Mouse (Mus musculus) urinary bladder, adult 18-20 months (tissue): Measurements from ENCODE around the gene Lgmn.

Experiments used
- DNase-seq, 2 experiments: peaks; one replicate each; pipeline ENCODE4 v3.0.0; 2022; ENCODE audit warnings: low spot score in 2 of 2, mixed read lengths in 2 of 2

Gene Lgmn

GRCm38 (mm10) chr12:102434107-102434506 is 5.5 kb downstream of the Lgmn start:
- no peak for DNase-seq

DNA sequence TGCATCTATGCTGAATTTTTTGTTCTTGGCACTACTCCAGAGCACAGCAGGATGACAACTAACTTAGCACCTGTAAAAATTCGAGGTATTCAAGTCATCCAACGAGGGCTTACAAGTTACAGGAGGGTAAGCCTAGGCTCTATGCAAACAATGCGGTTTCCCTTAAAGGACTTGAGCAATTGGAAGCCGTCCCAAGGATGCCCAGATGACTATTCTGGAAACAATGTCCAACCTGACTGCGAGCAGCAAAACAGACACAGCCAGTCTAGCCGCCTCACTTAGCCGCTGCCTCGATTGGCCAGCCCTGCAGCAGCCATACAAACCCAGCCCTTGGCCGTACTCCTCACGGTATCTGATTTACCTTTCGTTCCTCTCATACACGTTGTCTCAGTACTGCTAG is 7.4 kb downstream of the Lgmn start:
- DNase-seq: no peak

GRCm38 (mm10) chr12:102430228-102430627 is 9.4 kb downstream of the Lgmn start:
- DNase-seq: no peak

- DNase-seq: no peak
These were observed 10.0 kb downstream of the Lgmn start for GRCm38 (mm10) chr12:102429656-102430055.

DNA sequence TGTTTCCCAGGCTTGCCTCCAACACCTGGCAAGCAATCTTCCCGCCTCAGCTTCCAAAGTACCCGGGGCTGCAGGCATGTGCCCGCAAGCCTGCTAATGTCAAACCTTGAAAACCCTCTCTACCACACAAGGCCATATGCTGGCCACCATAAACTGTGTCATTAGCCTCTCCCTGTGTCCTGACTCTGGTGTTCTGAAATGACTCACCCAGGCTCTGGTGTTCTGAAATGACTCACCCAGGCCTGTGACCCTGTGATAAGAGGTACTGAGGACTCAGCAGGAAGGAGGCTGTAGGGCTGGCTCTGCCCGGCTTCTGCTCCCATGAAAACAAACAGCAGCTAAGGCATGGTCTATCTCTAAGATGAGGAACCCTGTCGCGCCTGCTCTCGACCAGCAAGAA is 13.3 kb downstream of the Lgmn start:
- DNase-seq: no peak

- DNase-seq: no peak
These were observed 14.5 kb downstream of the Lgmn start for GRCm38 (mm10) chr12:102425048-102425578.

GRCm38 (mm10) chr12:102424456-102424855 is 15.2 kb downstream of the Lgmn start:
- no peak for DNase-seq

DNA sequence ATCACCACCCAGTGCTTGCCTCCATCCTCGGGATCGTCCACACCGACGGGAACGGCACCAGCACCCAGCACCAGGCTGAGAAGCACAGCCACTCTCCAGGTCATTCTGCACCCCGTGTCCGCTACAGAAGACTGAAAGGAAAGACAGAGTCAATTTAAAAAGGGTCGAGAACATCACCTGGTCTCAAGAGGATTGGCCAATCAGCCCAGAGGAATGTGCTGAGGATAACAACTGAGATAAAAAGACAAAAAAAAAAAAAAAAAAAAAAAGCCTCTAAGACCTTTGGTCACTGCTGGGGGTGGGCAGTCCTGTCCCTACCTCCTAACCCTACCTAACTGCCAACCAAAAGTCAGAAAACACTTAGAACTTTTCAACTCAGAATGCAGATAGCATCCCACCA is 16.0 kb downstream of the Lgmn start:
- DNase-seq: no peak

GRCm38 (mm10) chr12:102422623-102423320 is 16.8 kb downstream of the Lgmn start:
- DNase-seq: no peak

DNA sequence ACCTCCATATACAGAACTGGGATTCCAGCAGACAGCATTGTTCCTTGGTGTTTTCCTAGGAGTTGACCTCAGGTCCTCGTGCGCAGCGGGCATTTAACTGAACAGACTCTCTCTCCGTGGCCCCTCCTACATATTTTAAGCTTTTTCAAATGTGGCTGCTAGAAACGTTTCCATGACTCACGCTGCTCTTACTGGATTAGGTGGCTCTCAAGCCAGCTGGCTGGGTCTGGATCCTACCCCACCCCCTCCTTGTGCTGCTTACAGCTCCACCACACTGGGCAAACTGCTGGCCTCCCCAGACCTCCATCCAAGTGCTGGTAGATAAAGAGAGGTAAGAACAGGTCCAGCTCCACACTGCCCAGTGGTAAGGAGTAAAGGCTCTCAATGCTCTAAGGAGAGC is 17.5 kb downstream of the Lgmn start:
- peak in 1 of 2 experiments; percentile 60 for DNase-seq

- no peak for DNase-seq
These were observed 19.3 kb downstream of the Lgmn start for GRCm38 (mm10) chr12:102420168-102420890.

- no peak for DNase-seq
These were observed 20.1 kb downstream of the Lgmn start for GRCm38 (mm10) chr12:102419544-102419943.

GRCm38 (mm10) chr12:102417701-102418100 is 21.9 kb downstream of the Lgmn start:
- no peak for DNase-seq

DNA sequence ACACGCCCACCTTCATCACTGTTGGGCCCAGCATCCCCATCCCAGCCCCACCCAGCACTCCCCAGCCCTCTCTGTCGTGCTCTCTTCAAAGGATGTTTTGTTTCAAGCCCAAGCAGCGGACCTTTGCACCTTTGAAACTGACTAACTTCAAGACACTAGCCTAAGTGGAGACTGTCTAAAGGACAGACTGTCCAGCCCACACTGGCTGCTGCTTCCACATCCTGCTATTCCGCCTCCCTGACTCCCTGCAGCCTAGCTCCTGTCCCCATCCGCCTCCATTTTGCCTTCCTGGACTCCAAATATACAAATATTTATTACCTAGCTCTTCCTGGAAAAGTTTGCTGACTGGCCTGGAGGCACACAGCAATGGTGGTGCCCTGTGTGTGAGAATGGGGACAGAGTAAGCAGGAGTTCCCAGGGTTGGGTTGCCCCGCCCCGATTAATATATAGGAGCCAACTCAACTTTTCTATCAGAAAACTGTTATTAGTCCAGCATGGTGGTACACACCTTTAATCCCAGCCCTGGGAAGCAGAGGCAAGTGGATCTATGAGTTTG is 22.6 kb downstream of the Lgmn start:
- DNase-seq: no peak

GRCm38 (mm10) chr12:102416391-102416837 is 23.2 kb downstream of the Lgmn start:
- DNase-seq: no peak

GRCm38 (mm10) chr12:102414686-102415085 is 24.9 kb downstream of the Lgmn start:
- no peak for DNase-seq

GRCm38 (mm10) chr12:102413171-102413570 is 26.4 kb downstream of the Lgmn start:
- no peak for DNase-seq

DNA sequence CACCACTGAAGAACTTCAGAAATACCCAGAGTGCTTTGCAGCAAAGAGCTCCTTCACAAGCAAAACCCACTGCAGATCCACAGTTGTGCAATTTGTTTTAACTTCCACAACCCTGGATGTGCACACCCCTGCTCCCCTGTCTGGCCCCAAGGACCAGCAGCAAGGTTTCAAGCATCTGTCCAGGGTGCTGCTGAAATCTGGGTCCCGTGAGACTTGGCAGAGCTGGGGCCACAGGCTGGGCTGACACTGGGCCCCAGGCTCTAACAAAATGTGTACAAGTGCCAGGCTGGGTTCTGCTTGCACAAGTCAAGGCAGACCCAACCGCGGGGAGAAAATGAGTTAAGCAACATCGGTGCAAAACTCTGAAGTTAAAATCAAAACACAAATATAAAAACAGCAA is 41.0 kb downstream of the Lgmn start:
- no peak for DNase-seq

GRCm38 (mm10) chr12:102395998-102396991 is 43.3 kb downstream of the Lgmn start:
- no peak for DNase-seq

GRCm38 (mm10) chr12:102395537-102395936 is 44.1 kb downstream of the Lgmn start:
- no peak for DNase-seq

- DNase-seq: no peak
These were observed 45.1 kb downstream of the Lgmn start for GRCm38 (mm10) chr12:102394496-102394895.
